Mouse (Mus musculus) forebrain, embryonic 14.5 days (tissue): ENCODE results near the gene Nrip1. TPM values are rescaled to one million over a fixed set of nuclear protein-coding genes. Genes with fewer than 3 reads are reported as not detected.

Source experiments
- ATAC-seq: fragments of 200-750 bp; cut with Nextera tagmentation; 2 replicates; pipeline ENCODE4 v1.8.0; 2017; ENCODE audit warnings: mild to moderate bottlenecking, moderate library complexity
- DNase-seq: peaks from one replicate; pipeline ENCODE4 v3.0.0-alpha.2; 2015; ENCODE audit warnings: low spot score
- H3K27ac ChIP-seq: fragments of 300-500 bp; sonication (generic); 2 replicates; pipeline ENCODE4 v1.5.1; 2014; ENCODE audit warnings: low read depth, mild to moderate bottlenecking, control low read depth, low read length, moderate library complexity
- H3K27me3 ChIP-seq: fragments of 300-500 bp; sonication (generic); replicated peaks from 2 replicates; pipeline ENCODE4 v1.6.1; 2014; ENCODE audit warnings: low read length, control low read depth, mixed read lengths; ENCODE audit not compliant: control insufficient read depth, insufficient read depth
- H3K36me3 ChIP-seq: fragments of 300-500 bp; sonication (generic); 2 replicates; pipeline ENCODE4 v1.6.1; 2014; ENCODE audit warnings: low read length, control low read depth; ENCODE audit not compliant: control insufficient read depth, insufficient read depth
- H3K4me1 ChIP-seq: fragments of 300-500 bp; sonication (generic); 2 replicates; pipeline ENCODE4 v1.6.1; 2014; ENCODE audit warnings: antibody characterized with exemption, low read length, control low read depth; ENCODE audit not compliant: control insufficient read depth, insufficient read depth
- H3K4me2 ChIP-seq: fragments of 300-500 bp; sonication (generic); 2 replicates; pipeline ENCODE4 v1.6.1; 2014; ENCODE audit warnings: mild to moderate bottlenecking, control low read depth, low read length
- H3K4me3 ChIP-seq: fragments of 300-500 bp; sonication (generic); 2 replicates; pipeline ENCODE4 v1.5.1; 2014; ENCODE audit warnings: low read depth, low read length, control low read depth
- H3K9ac ChIP-seq: fragments of 300-500 bp; sonication (generic); 2 replicates; pipeline ENCODE4 v1.6.1; 2014; ENCODE audit warnings: mild to moderate bottlenecking, low read length, control low read depth, moderate library complexity
- H3K9me3 ChIP-seq: fragments of 300-500 bp; sonication (generic); replicated peaks from 2 replicates; pipeline ENCODE4 v1.6.1; 2016; ENCODE audit warnings: low read length, control low read depth, mixed read lengths; ENCODE audit not compliant: control insufficient read depth
- WGBS: fragments of 180-500 bp; shearing (Covaris S2); extraction: QIAGEN DNeasy Blood & Tissue Kit; methylation state at CpG from one replicate; pipeline ENCODE4 v1.1.7; 2014; 5-methylcytosine and 5-hydroxymethylcytosine counted together
- polyA plus RNA-seq: library from polyadenylated mRNA; unstranded; fragments of >200 nt; fragmentation: Nextera tagmentation; extraction: Ambion mirVana; gene quantifications from 2 replicates; pipeline ENCODE4 v1.2.1, GENCODE M21; 2014

The Nrip1 gene
- polyA plus RNA-seq, 1 experiment from 2014 or later = 16.5 TPM

GRCm38 (mm10) chr16:76369236-76369635 is 4.4 kb downstream of the Nrip1 start:
- Histone ChIP-seq H3K4me1 (peaks cover 14% of the 10 kb centered on the region), H3K9ac (no peak overlapping the region), H3K4me2 (no peak overlapping the region), H3K36me3 (no peaks in the 10 kb centered on the region), H3K27me3 (no peaks in the 10 kb centered on the region), H3K27ac (no peak overlapping the region), H3K4me3 (no peak overlapping the region), H3K9me3 (no peaks in the 10 kb centered on the region)
- WGBS = 92% methylated on average over 9 of the region's 9 CpGs
- no peak for DNase-seq
- ATAC-seq = no peak

GRCm38 (mm10) chr16:76367261-76367908 is 6.2 kb downstream of the Nrip1 start:
- ATAC-seq (no peak), DNase-seq (no peak)
- Histone ChIP-seq H3K36me3 (no peaks in the 10 kb centered on the region), H3K9me3 (no peaks in the 10 kb centered on the region), H3K4me1 (peaks cover 14% of the 10 kb centered on the region), H3K4me2 (no peak overlapping the region), H3K27ac (no peak overlapping the region), H3K4me3 (no peak overlapping the region), H3K27me3 (no peaks in the 10 kb centered on the region), H3K9ac (no peak overlapping the region)
- WGBS = 89% methylated on average over 12 of the region's 12 CpGs

GRCm38 (mm10) chr16:76365790-76366406 is 7.7 kb downstream of the Nrip1 start:
- H3K4me2 ChIP-seq = no peak overlapping the region
- H3K4me1 ChIP-seq = peaks cover 7% of the 10 kb centered on the region
- WGBS = 82% methylated on average over 17 of the region's 17 CpGs
- ATAC-seq (no peak), DNase-seq (no peak)
- H3K9me3 ChIP-seq = no peaks in the 10 kb centered on the region
- H3K4me3 ChIP-seq = no peak overlapping the region
- no peak overlapping the region for H3K27ac ChIP-seq
- no peaks in the 10 kb centered on the region for H3K27me3 ChIP-seq
- H3K36me3 ChIP-seq = no peaks in the 10 kb centered on the region
- no peak overlapping the region for H3K9ac ChIP-seq

- WGBS = 86% methylated on average over 10 of the region's 10 CpGs
- DNase-seq = no peak
Observed at GRCm38 (mm10) chr16:76365237-76365636, 8.4 kb downstream of the Nrip1 start.

GRCm38 (mm10) chr16:76363641-76364040 is 10.0 kb downstream of the Nrip1 start:
- Histone ChIP-seq H3K9ac (no peak overlapping the region), H3K4me3 (no peak overlapping the region), H3K36me3 (no peaks in the 10 kb centered on the region), H3K9me3 (no peaks in the 10 kb centered on the region), H3K27me3 (no peaks in the 10 kb centered on the region), H3K27ac (no peak overlapping the region), H3K4me1 (no peaks in the 10 kb centered on the region), H3K4me2 (no peak overlapping the region)
- DNase-seq (no peak), ATAC-seq (no peak)
- 97% methylated on average over 3 of the region's 3 CpGs for WGBS

More at GRCm38 (mm10) chr16:76365237-76365636, 8.4 kb downstream of the Nrip1 start:
- Histone ChIP-seq H3K36me3 (no peaks in the 10 kb centered on the region), H3K27me3 (no peaks in the 10 kb centered on the region), H3K9ac (no peak overlapping the region), H3K4me2 (no peak overlapping the region), H3K9me3 (no peaks in the 10 kb centered on the region), H3K4me1 (peaks cover 5% of the 10 kb centered on the region; the same call in 1 of the 2 replicates), H3K27ac (no peak overlapping the region), H3K4me3 (no peak overlapping the region)
- ATAC-seq = no peak

- WGBS = 95% methylated on average over 12 of the region's 12 CpGs
- no peak for ATAC-seq
- no peaks in the 10 kb centered on the region for H3K9me3 ChIP-seq
Observed at GRCm38 (mm10) chr16:76362982-76363381, 10.6 kb downstream of the Nrip1 start.

GRCm38 (mm10) chr16:76360441-76360840 is 13.2 kb downstream of the Nrip1 start:
- H3K9me3 ChIP-seq = no peaks in the 10 kb centered on the region
- no peak overlapping the region for H3K27ac ChIP-seq
- H3K36me3 ChIP-seq = no peaks in the 10 kb centered on the region
- DNase-seq (no peak), ATAC-seq (no peak)
- no peak overlapping the region for H3K4me2 ChIP-seq
- no peaks in the 10 kb centered on the region for H3K27me3 ChIP-seq
- 89% methylated on average over 6 of the region's 6 CpGs for WGBS
- no peaks in the 10 kb centered on the region for H3K4me1 ChIP-seq
- H3K4me3 ChIP-seq = no peak overlapping the region
- H3K9ac ChIP-seq = no peak overlapping the region

More at GRCm38 (mm10) chr16:76362982-76363381, 10.6 kb downstream of the Nrip1 start:
- no peaks in the 10 kb centered on the region for H3K27me3 ChIP-seq
- H3K4me3 ChIP-seq = no peak overlapping the region
- no peaks in the 10 kb centered on the region for H3K36me3 ChIP-seq
- no peak overlapping the region for H3K9ac ChIP-seq
- no peak overlapping the region for H3K4me2 ChIP-seq
- H3K4me1 ChIP-seq = no peaks in the 10 kb centered on the region
- DNase-seq = no peak
- H3K27ac ChIP-seq = no peak overlapping the region

- no peak overlapping the region for H3K27ac ChIP-seq
- DNase-seq = no peak
- H3K27me3 ChIP-seq = no peaks in the 10 kb centered on the region
- no peak overlapping the region for H3K4me2 ChIP-seq
- no peaks in the 10 kb centered on the region for H3K36me3 ChIP-seq
- 28% methylated on average over 4 of the region's 4 CpGs for WGBS
- no peaks in the 10 kb centered on the region for H3K4me1 ChIP-seq
- H3K9ac ChIP-seq = no peak overlapping the region
- H3K4me3 ChIP-seq = no peak overlapping the region
- ATAC-seq = no peak
- H3K9me3 ChIP-seq = no peaks in the 10 kb centered on the region
Observed at GRCm38 (mm10) chr16:76358757-76359156, 14.9 kb downstream of the Nrip1 start.

- no peak for DNase-seq
- Histone ChIP-seq H3K4me2 (no peak overlapping the region), H3K27me3 (no peaks in the 10 kb centered on the region), H3K27ac (no peak overlapping the region), H3K36me3 (no peaks in the 10 kb centered on the region), H3K4me1 (no peaks in the 10 kb centered on the region), H3K4me3 (no peak overlapping the region), H3K9me3 (no peaks in the 10 kb centered on the region), H3K9ac (no peak overlapping the region)
- no peak for ATAC-seq
- 59% methylated on average over 18 of the region's 18 CpGs for whole genome bisulfite sequencing
Observed at GRCm38 (mm10) chr16:76358128-76358748, 15.4 kb downstream of the Nrip1 start.
